Mouse (Mus musculus) cerebellum, adult 11-12 months (tissue): ENCODE results near the gene Cdk4.

Source experiments
- DNase-seq: peaks from one replicate; pipeline ENCODE4 v3.0.0; 2022

The Cdk4 gene

DNA sequence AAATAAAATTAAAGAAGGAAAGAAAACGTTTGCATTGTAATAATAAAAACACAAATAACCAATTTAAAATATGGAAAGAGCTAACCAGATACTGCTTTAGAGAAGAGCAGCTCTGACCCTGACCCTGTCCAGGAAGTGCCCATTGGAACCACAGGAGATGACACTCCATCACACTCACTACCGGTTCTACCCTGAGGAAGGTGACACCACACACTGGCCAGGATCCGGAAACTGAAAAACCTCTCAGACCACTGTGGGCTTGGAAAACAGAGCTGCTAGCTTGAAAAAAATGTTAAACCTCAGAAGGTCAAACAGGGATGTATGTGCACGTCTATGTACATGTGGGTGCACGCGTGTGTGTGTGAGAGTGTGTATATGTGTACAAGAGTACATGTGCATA lies 37.8 kb downstream of the Cdk4 start:
- DNase-seq: no peak

DNA sequence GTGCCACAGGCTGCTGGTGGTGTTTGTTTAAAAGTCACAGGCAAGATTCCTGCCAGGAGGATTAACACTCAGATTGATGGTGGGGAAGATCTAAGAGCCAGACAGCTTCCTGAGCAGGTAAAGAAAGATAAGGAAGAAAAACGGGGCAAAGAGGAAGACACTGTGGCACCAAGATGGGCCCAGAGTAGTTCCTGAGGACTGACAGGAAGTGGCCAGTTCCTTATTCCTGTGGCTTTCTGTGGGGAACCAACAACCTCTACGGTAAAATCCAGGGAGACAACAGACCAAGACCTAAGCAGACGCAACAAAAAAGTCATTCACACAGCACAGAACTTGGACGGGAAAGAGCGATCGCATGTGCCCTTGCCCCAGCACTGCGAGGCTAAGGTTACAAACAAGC lies 40.3 kb downstream of the Cdk4 start:
- no peak for DNase-seq

DNA sequence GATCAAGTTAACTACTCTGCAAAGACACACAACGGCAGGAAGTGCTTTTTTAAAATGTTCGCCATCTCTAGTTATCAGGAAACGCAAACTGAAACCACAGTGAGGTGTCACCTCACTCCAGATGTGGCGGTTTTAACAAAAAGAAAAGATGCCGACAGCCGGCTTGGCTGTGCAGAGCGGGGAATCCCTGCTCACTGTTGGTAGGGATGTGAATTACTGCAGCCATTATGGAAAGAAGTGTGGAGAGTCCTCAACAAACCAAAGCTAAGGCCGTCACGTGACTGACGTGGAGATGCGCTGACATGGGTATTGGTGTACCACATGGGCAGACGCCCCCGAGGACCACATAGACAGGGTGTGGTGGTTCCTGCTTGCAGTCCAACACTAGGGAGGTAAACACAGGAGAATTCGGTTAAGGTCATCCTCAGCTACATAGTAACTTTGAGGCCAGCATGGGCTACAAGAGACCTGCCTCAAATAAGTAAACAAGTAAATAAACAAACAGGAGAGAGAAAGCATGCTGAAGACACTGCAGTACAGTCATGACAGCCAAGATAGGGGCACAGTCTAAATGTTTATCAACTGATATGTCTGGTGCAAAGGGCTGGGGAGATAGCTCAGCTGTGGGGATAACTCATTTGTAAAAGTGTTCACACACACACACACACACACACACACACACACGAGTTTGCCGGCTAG lies 44.4 kb downstream of the Cdk4 start:
- no peak for DNase-seq

DNA sequence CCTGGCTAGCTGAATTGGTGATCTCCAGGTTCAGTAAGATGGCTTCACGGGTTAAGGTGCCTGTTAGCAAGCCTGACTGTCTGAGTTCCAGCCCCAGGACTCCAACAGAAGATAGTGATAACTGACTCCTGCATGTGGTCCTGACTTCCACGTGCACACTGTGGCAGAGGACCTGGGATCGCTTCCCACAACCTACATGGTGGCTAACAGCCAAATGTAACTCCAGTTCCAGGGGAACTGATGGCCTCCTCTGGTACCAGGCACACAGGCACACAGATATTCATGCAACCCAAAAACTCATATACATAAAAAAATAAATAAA lies 44.9 kb downstream of the Cdk4 start:
- no peak for DNase-seq

DNA sequence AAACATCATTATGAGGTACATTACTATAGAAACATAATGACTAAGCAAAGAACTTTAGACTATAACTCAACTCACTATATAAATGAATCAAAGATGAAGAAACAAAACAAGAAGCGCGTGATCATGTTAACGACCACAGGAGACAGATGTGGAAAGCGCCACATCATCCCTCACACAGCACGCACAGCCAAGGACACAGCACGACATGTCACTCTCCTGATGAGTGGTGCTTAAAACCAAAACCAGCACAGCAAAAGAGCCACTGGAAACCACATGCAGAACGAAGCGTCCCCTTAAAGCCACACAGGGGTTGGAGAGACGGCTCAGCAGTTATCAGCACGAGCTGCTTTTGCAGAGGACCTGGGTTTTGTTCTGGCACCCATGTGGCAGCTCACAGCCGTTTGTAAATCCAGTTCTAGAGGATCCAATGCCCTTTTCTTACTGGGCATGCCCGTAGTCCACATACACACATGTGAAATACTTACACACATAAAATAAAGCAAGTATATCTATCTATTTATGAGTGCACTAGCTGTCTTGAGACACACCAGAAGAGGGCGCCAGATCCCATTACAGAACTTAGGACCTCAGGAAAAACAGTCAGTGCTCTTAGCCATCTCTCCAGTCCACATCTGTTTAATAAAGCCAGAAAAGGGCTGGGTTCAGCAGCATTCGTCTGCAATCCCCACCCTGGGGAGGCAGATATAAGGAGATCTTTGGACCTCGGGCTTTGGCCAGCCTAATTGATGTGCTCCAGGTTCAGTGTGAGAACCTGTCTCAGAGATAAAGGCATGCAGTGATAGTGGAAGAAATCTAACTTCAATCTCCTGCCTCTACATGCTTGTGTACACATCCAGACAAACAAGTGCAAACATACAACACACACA lies 47.9 kb downstream of the Cdk4 start:
- DNase-seq: no peak

DNA sequence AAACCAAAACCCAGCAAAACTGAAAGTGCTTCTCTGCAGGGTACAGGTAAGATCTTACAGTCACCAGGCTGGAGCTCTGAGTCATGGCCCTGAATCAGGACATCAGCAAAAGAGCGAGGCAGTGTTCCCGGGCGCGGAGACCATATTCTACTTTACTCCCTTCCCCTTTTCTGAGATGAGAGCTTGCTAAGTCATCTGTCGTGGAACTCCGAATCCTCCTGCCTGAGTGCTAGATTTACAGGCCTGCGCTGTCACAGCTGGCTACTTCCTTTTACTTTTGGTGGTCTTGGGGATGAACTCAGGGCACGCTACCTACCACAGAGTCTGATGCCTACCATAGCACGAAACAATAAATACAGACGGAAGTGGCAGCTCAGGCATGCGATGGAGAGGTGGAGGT lies 51.1 kb downstream of the Cdk4 start:
- no peak for DNase-seq

DNA sequence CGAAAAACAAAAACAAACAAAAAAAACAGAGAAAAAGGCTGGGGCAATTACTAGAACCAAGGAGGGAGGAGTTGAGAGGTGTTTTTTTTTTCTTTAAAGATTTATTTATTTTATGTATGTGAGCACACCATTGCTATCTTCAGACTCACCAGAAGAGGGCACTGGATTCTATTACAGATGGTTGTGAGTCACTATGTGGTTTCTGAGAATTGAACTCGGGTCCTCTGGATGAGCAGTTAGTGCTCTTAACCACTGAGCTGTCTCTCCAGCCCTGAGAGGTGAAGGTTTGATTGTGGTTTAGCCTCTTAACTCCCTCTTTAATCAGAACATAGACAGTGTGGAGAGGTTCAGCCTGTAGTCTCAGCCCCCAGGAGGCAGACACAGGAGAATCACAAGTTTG lies 51.7 kb downstream of the Cdk4 start:
- no peak for DNase-seq
